Mouse (Mus musculus) MEL (cell line): Measurements from ENCODE around the gene Adamts18.

Experiments
- CTCF ChIP-seq, 3 experiments: IDR thresholded peaks in 2 of 3; conservative IDR thresholded peaks in 1 of 3; 2 replicates each; pipeline ENCODE4 v1.5.1; 2011 to 2012; ENCODE audit warnings: low read length in 3 of 3, low read depth in 2 of 3, mild to moderate bottlenecking in 2 of 3, improper control_type of control experiment in 1 of 3, inconsistent platforms in 1 of 3, mixed read lengths in 1 of 3, moderate library complexity in 1 of 3; ENCODE audit not compliant: control insufficient read depth in 1 of 3, insufficient read depth in 1 of 3, poor library complexity in 1 of 3, severe bottlenecking in 1 of 3
- EP300 ChIP-seq, 2 experiments: IDR thresholded peaks; 2 replicates each; pipeline ENCODE4 v1.6.1; 2011; ENCODE audit warnings: improper control_type of control experiment in 2 of 2, low read length in 2 of 2, low read depth in 1 of 2, mild to moderate bottlenecking in 1 of 2
- MEF2A ChIP-seq: IDR thresholded peaks from 2 replicates; pipeline ENCODE4 v1.6.1; 2014; ENCODE audit warnings: low read depth, mild to moderate bottlenecking, inconsistent platforms, low read length, improper control_type of control experiment; ENCODE audit not compliant: poor library complexity, insufficient replicate concordance, severe bottlenecking; ENCODE audit errors: extremely low read depth
- POLR2A ChIP-seq, 2 experiments: IDR thresholded peaks; 2 replicates each; pipeline ENCODE4 v1.6.1; 2011 to 2012; ENCODE audit warnings: low read length in 2 of 2, mild to moderate bottlenecking in 2 of 2, control low read depth in 1 of 2, improper control_type of control experiment in 1 of 2, low read depth in 1 of 2, moderate library complexity in 1 of 2; ENCODE audit not compliant: control insufficient read depth in 1 of 2, insufficient read depth in 1 of 2, poor library complexity in 1 of 2

GRCm38 (mm10) chr8:113768861-113769410 lies 79.6 kb downstream of the Adamts18 start:
- TF ChIP-seq MEF2A (no peak), EP300 (IDR thresholded peaks at IDR 0.05; ENCODE audit: low read depth in 1 of 2, low read length in 2 of 2) (no peak), POLR2A (IDR thresholded peaks at IDR 0.05; ENCODE audit: control insufficient read depth in 1 of 2, insufficient read depth in 1 of 2, low read depth in 1 of 2, low read length in 2 of 2, poor library complexity in 1 of 2) (no peak), CTCF (IDR thresholded peaks at IDR 0.05 in 2 of 3, conservative IDR thresholded peaks at IDR 0.05 in 1 of 3; ENCODE audit: control insufficient read depth in 1 of 3, insufficient read depth in 1 of 3, low read depth in 2 of 3, low read length in 3 of 3, poor library complexity in 1 of 3, severe bottlenecking in 1 of 3) (no peak)
